Mouse (Mus musculus): ENCODE results near the gene Map3k13. TPM values are rescaled to one million over a fixed set of nuclear protein-coding genes. Genes with fewer than 3 reads are reported as not detected.

Gene Map3k13
- polyA plus RNA-seq, 1 experiment from 2014 or later = 1.0 TPM

DNA sequence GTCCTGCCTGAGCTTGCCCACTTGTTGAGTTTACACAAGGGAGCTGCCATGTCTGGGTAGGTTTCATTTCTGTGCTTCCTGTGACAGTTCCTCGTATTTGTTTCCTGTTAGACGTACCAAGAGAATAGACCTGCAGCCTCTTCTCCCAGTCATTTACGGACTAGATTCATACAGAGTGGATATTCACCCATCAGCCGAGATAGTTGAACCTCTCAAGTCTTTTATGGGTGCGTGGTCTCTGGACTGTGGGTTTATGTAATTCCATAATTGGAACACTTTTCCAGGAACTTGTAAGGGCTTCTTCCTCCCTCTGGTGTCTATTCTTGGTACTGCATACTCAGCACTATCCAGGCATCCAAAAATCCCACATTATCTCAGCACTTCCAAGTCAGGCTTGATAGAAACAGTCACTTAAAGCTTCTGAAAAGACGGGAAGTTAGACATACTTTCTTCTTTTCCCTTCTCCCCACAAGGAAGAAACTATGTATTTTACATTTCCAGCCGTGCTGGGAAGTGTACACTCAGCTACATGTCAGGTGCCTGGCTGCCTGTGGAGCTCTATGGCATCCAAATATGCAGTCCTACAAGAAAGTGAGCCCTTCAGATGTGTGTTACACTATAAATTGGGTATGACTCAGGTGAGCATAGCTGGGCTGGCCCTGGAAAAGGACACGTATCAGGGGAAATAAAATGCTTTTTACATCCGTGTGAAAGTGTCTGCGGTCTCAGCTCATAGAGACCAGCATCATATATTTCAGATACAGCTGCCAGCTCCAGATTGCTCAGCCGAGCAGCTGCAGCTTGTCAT, 20.9 kb downstream of the Map3k13 start:
- Histone ChIP-seq H3K27me3 (no peaks in the 10 kb centered on the region), H3K36me3 (no peaks in the 10 kb centered on the region), H3K4me2 (replicated peaks) (no peak overlapping the region), H3K4me1 (no peaks in the 10 kb centered on the region), H3K27ac (no peak overlapping the region), H3K9ac (no peak overlapping the region), H3K4me3 (no peak overlapping the region), H3K9me3 (no peaks in the 10 kb centered on the region)
- WGBS = 63% methylated on average over 11 of the region's 11 CpGs
- ATAC-seq (ENCODE audit: low FRiP score, low read depth) = no peak

DNA sequence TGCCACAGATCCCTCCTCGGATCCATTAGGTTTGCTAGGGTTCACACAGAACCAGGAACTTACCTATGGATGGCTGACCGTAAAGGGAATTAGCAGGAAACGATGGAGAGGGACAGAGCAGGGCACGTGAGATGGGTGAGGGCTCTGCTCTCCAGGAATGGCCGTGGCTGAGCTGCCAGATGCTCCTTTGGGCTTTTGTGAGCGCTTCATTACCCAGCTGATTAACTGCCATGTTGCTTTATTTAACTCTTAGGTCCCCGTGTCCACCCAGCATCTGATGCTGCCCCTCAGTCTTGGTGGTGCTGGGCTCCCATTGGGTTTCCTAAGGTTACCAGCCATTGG, 21.5 kb downstream of the Map3k13 start:
- WGBS = 42% methylated on average over 7 of the region's 7 CpGs

DNA sequence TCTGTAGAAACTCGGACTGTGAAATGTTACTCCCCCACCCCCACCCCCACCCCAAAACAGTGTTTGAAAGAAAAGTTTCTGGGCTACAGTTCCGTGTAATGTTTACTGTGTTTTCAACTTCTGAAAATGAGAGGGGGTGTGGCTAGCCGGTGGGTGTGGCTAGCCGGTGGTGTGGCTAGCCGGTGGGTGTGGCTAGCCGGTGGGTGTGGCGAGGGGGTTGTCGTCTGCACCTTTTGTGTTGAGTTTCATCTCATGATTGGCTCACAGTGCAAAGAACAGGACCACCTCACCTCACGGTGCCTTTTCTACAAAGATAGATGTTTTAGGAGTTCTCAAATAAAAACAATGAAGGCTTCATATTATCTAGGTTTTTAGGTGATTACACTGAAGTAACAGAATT, 24.0 kb downstream of the Map3k13 start:
- Histone ChIP-seq H3K4me3 (no peak overlapping the region), H3K36me3 (no peaks in the 10 kb centered on the region), H3K4me1 (no peaks in the 10 kb centered on the region), H3K4me2 (replicated peaks) (no peak overlapping the region), H3K27me3 (no peaks in the 10 kb centered on the region), H3K9me3 (no peaks in the 10 kb centered on the region), H3K9ac (no peak overlapping the region), H3K27ac (no peak overlapping the region)
- ATAC-seq (ENCODE audit: low FRiP score, low read depth) = no peak
- 49% methylated on average over 9 of the region's 9 CpGs for WGBS

More for the DNA sequence above, 21.5 kb downstream of the Map3k13 start:
- Histone ChIP-seq H3K4me2 (replicated peaks) (no peak overlapping the region), H3K27me3 (no peaks in the 10 kb centered on the region), H3K9ac (no peak overlapping the region), H3K36me3 (no peaks in the 10 kb centered on the region), H3K4me3 (no peak overlapping the region), H3K27ac (no peak overlapping the region), H3K9me3 (no peaks in the 10 kb centered on the region), H3K4me1 (no peaks in the 10 kb centered on the region)
- ATAC-seq (ENCODE audit: low FRiP score, low read depth) = no peak

DNA sequence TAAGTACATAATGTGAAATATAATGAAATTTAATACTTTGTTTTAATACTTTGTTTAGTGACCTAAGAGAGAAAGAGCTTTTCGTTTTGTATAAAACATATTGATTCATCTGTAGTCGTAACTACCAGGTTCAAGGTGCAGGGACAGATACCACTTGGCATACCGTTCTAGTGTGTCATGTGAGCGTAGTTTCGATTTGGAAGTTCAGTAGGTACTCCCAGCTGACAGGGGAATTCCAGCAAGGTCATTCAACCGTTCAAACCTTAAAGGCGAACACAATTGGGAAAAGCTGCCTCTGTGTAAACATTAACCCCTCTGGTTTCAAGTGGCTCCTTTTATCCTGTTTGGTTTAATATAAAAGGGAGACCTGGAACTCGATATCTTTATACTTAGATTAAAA, 24.5 kb downstream of the Map3k13 start:
- no peaks in the 10 kb centered on the region for H3K9me3 ChIP-seq
- ATAC-seq (ENCODE audit: low FRiP score, low read depth) = no peak
- no peak overlapping the region for H3K9ac ChIP-seq
- H3K27ac ChIP-seq = no peak overlapping the region
- WGBS = 66% methylated on average over 8 of the region's 8 CpGs
- no peaks in the 10 kb centered on the region for H3K36me3 ChIP-seq
- no peaks in the 10 kb centered on the region for H3K4me1 ChIP-seq
- no peak overlapping the region for H3K4me2 ChIP-seq (replicated peaks)
- no peaks in the 10 kb centered on the region for H3K27me3 ChIP-seq
- no peak overlapping the region for H3K4me3 ChIP-seq

DNA sequence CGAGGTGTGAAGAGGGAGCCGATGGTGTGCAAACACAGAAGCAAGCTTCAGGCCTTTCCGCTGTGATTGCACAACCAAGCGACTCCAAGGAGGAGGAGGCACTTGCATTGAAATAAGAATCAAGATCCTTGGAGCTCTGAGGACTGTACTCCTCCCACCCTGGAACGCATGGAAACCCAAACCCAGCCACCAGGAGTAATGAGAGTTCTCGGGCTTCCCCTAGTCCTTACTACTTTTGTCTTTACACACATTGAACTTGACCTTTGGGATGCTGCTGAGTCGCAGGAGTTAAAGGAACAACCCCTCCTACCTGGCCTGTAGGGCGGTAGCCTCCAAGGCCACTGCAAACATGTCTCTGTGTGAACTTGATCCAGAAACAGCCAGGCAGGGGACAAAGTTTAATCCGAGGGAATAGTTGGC, 31.5 kb downstream of the Map3k13 start:
- Histone ChIP-seq H3K4me1 (peaks cover 11% of the 10 kb centered on the region), H3K36me3 (no peaks in the 10 kb centered on the region), H3K4me2 (replicated peaks) (no peak overlapping the region), H3K27ac (no peak overlapping the region), H3K9ac (no peak overlapping the region), H3K27me3 (no peaks in the 10 kb centered on the region), H3K9me3 (no peaks in the 10 kb centered on the region), H3K4me3 (no peak overlapping the region)
- WGBS = 67% methylated on average over 9 of the region's 9 CpGs
- no peak for ATAC-seq (ENCODE audit: low FRiP score, low read depth)

DNA sequence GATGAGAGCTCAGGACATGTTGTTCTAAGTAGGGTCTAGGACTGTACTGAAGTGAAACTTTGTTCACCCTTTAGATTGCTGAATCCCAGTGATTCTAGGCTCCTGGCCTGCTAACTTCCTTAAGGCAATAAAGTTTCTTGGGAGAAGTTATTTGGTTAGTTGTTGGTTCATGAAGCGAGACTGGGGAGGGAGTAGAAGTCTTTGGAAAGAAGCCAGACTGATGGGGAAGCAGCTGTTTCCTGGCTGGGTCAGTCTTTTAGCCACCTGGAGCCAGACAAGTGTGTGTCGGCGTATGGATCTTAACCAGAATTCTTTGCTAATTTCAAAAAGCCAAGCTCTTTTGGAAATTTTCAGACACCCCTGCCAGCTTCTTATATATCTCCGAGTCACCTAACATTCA, 33.0 kb downstream of the Map3k13 start:
- H3K4me2 ChIP-seq (replicated peaks) = no peak overlapping the region
- no peaks in the 10 kb centered on the region for H3K27me3 ChIP-seq
- no peaks in the 10 kb centered on the region for H3K9me3 ChIP-seq
- no peak overlapping the region for H3K9ac ChIP-seq
- H3K4me1 ChIP-seq = peaks cover 11% of the 10 kb centered on the region
- peak overlapping the region; percentile 67; the same call in 1 of the 2 replicates for H3K27ac ChIP-seq
- no peaks in the 10 kb centered on the region for H3K36me3 ChIP-seq
- no peak overlapping the region for H3K4me3 ChIP-seq
- peak; percentile 66; the same call in 1 of the 2 replicates for ATAC-seq (ENCODE audit: low FRiP score, low read depth)
- 30% methylated on average over 4 of the region's 4 CpGs for WGBS

DNA sequence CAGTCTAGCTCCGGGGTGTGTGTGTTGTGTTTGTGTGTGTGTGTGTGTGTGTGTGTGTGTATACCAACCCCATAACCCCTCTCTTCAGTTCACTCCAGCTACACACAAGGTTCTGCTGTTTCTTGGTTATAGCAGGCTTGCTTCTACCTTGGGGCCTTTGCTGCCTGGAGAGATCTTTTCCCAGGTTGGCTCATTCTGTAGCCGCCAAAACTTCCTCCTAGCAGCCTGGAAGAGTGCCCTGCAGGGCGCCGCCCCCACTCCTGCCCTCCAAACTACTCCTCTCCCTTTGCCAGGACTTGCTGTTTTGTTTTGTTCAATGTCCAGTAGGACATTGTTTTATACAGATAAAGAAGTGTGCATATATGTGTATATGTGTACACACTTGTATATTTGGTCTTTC, 33.4 kb downstream of the Map3k13 start:
- peaks cover 11% of the 10 kb centered on the region for H3K4me1 ChIP-seq
- H3K27ac ChIP-seq = peak overlapping the region; percentile 67; the same call in 1 of the 2 replicates
- no peaks in the 10 kb centered on the region for H3K27me3 ChIP-seq
- H3K4me3 ChIP-seq = no peak overlapping the region
- no peak for ATAC-seq (ENCODE audit: low FRiP score, low read depth)
- H3K4me2 ChIP-seq (replicated peaks) = no peak overlapping the region
- no peak overlapping the region for H3K9ac ChIP-seq
- no peaks in the 10 kb centered on the region for H3K9me3 ChIP-seq
- 68% methylated on average over 4 of the region's 4 CpGs for WGBS
- H3K36me3 ChIP-seq = no peaks in the 10 kb centered on the region

DNA sequence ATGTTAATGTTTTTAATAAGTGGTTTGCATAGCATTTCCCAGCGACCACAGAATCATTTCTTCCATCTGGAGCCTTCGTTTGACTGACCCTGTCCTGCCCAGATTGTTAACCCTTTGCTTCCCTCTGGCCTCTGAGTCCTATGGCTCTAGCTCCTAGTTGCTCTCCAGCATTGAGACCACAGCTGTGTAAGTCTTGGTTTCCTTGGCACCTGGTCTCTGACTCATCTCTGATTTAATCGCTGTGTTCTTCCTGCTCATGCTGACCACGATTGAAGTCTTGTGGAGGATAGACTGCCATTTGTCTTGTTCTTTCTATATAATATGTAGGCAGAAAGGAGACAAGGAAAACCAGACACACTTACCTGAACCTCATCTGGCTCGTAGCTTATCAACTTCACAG, 35.6 kb downstream of the Map3k13 start:
- H3K4me1 ChIP-seq = peaks cover 11% of the 10 kb centered on the region
- H3K36me3 ChIP-seq = no peaks in the 10 kb centered on the region
- H3K4me3 ChIP-seq = no peak overlapping the region
- ATAC-seq (ENCODE audit: low FRiP score, low read depth) = no peak
- H3K27me3 ChIP-seq = no peaks in the 10 kb centered on the region
- WGBS = 39% methylated on average over 5 of the region's 5 CpGs
- H3K9ac ChIP-seq = no peak overlapping the region
- no peaks in the 10 kb centered on the region for H3K9me3 ChIP-seq
- no peak overlapping the region for H3K4me2 ChIP-seq (replicated peaks)
- H3K27ac ChIP-seq = no peak overlapping the region

DNA sequence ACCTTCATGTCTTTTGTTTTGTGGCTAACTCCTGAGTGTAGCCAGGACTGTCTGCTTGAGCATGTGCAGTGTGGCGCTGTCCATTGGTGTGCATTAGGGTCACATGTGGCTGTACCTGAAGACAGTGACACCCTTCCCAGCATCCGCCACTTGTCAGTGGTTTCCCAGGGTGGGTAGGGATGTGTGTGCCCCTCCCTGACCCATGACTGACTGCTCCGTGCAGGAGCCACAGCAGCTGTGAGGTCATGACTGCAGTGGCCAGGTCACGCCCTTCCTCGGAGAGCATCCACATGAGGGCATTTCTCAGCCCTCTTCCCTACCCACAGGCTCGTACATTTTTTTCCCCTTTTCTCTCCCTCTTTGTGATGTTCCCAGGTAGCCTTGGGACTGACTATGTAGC, 36.6 kb downstream of the Map3k13 start:
- H3K4me3 ChIP-seq = no peak overlapping the region
- no peak overlapping the region for H3K27ac ChIP-seq
- 49% methylated on average over 6 of the region's 6 CpGs for WGBS
- H3K27me3 ChIP-seq = no peaks in the 10 kb centered on the region
- no peak overlapping the region for H3K4me2 ChIP-seq (replicated peaks)
- H3K9me3 ChIP-seq = no peaks in the 10 kb centered on the region
- no peak overlapping the region for H3K9ac ChIP-seq
- ATAC-seq (ENCODE audit: low FRiP score, low read depth) = no peak
- no peaks in the 10 kb centered on the region for H3K36me3 ChIP-seq
- peaks cover 9% of the 10 kb centered on the region for H3K4me1 ChIP-seq

DNA sequence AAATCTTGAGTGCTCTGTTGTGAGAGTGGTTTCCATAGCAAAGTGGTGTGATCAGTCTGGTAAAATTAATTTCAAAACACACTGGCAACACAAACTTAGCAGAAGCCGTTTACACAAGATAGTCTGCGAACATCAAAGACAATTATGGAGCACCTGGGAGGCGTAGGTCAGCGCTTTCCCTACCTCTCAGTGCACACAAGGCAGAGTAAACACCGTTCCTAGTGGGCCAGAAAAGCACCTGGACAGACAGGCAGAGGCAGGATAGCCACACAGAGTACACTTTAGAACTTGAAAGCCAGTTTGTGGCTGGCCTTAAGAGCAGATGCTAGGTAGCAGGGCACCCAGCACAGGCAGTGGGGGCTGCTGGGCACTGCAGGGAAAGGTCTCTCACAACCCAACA, 37.6 kb downstream of the Map3k13 start:
- H3K36me3 ChIP-seq = no peaks in the 10 kb centered on the region
- 79% methylated on average over 5 of the region's 5 CpGs for WGBS
- H3K4me1 ChIP-seq = peaks cover 9% of the 10 kb centered on the region
- H3K4me3 ChIP-seq = no peak overlapping the region
- no peak overlapping the region for H3K4me2 ChIP-seq (replicated peaks)
- H3K9me3 ChIP-seq = no peaks in the 10 kb centered on the region
- no peak for ATAC-seq (ENCODE audit: low FRiP score, low read depth)
- no peak overlapping the region for H3K9ac ChIP-seq
- H3K27ac ChIP-seq = no peak overlapping the region
- H3K27me3 ChIP-seq = no peaks in the 10 kb centered on the region

DNA sequence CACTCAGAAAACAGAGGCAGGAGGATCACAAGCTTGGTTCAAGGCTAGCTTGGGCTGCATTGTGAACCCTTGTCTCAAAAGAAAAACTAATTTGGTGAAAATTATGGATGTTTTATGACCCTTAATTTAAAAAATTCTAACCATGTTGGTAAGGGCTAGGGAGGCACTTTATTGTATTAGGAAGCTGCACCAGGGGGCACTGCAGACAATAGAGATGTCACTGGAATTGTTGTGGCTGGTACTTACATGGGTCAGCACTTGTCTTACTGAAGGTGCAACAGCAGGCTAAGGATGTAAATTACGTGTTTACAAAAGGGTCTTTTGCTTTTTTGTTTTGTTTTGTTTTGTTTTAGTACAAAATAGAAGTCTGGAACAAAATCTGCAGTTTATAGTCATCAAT, 39.3 kb downstream of the Map3k13 start:
- 70% methylated on average over 1 of the region's 1 CpGs for WGBS
- H3K4me1 ChIP-seq = no peaks in the 10 kb centered on the region; the same call in 1 of the 2 replicates

DNA sequence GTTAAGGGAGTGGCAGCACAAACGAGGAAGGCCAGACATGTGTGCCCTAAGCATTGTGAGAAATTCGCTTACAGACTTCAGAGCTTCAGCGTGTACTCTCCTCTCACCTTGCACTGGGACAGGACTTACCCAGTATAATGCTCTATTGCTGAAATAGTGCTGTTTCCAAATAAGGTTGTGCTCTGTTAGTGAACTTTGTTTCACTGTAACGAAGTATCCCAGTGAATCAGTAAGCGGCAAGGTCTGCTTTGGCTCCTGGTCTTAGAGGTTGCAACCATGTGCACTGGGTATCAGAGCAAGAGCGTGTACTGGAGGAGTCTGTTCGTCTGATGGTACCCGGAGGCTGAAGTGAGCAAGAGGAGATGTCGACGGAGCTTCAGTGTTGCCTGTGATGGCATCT, 39.8 kb downstream of the Map3k13 start:
- no peak overlapping the region for H3K9ac ChIP-seq
- no peaks in the 10 kb centered on the region for H3K9me3 ChIP-seq
- H3K4me3 ChIP-seq = no peak overlapping the region
- no peak overlapping the region for H3K27ac ChIP-seq
- WGBS = 81% methylated on average over 10 of the region's 10 CpGs
- no peaks in the 10 kb centered on the region for H3K27me3 ChIP-seq
- H3K36me3 ChIP-seq = no peaks in the 10 kb centered on the region
- ATAC-seq (ENCODE audit: low FRiP score, low read depth) = no peak
- no peak overlapping the region for H3K4me2 ChIP-seq (replicated peaks)
- H3K4me1 ChIP-seq = no peaks in the 10 kb centered on the region; the same call in 1 of the 2 replicates

More for the DNA sequence above, 39.3 kb downstream of the Map3k13 start:
- ATAC-seq (ENCODE audit: low FRiP score, low read depth) = no peak
- no peaks in the 10 kb centered on the region for H3K9me3 ChIP-seq
- H3K9ac ChIP-seq = no peak overlapping the region
- H3K27ac ChIP-seq = no peak overlapping the region
- no peak overlapping the region for H3K4me3 ChIP-seq
- no peaks in the 10 kb centered on the region for H3K27me3 ChIP-seq
- no peaks in the 10 kb centered on the region for H3K36me3 ChIP-seq
- no peak overlapping the region for H3K4me2 ChIP-seq (replicated peaks)

All from limb, embryonic 13.5 days (tissue).